Mouse (Mus musculus) cortical plate, adult 2 months (tissue): ENCODE data around the gene Plxdc2.

ENCODE experiments used
- CTCF ChIP-seq: fragments of 200-500 bp; IDR thresholded peaks from 2 replicates; pipeline ENCODE4 v1.5.1; 2011; ENCODE audit warnings: mild to moderate bottlenecking, control low read depth, low read length; ENCODE audit not compliant: insufficient read depth; ENCODE audit errors: extremely low read depth
- POLR2A ChIP-seq: fragments of 200-500 bp; IDR thresholded peaks from 2 replicates; pipeline ENCODE4 v1.6.1; 2011; ENCODE audit warnings: mild to moderate bottlenecking, low read length, control low read depth; ENCODE audit not compliant: insufficient read depth; ENCODE audit errors: extremely low read depth

DNA sequence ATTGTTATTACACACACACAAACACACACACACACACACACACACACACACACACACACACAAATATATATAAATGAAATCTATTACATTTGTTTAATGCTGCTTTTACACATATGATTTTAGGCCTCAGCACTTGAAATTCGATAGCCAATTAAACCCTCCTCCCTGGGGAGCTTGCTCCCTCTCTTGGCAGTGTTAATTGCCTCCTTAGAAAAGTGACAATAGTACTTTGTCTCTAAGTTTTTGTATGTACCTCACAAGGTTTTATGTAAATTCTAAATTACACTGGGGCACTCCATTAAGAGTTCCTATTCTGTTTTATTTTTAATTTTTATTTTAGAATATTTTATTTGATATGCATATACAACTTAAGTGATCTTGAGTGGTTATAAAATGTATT is 176.1 kb downstream of the Plxdc2 start:
- TF ChIP-seq POLR2A, result no peak
- no peak for TF ChIP-seq CTCF
